Comparison of ENCODE assay signal across 8 mouse cellular contexts in genomic region chr11:60727392-60728140, GRCm38 (mm10). TPM values are rescaled to one million over a fixed set of nuclear protein-coding genes. Genes with fewer than 3 reads are reported as not detected.
DNase-seq lines count a peak whose midpoint lies in the region; ATAC-seq and TF ChIP-seq lines count a peak whose summit lies in the region.

No protein-coding gene starts in this region.

- H3K4me2 ChIP-seq in forebrain, embryonic 12.5 days: peak overlapping the region; percentile 65
- H3K4me2 ChIP-seq in liver, embryonic 12.5 days: peak overlapping the region; percentile 83
- H3K4me2 ChIP-seq in stomach, embryonic 14.5 days (replicated peaks; ENCODE audit: low read depth, low read length): peak overlapping the region; percentile 66

- ATAC-seq in forebrain, embryonic 12.5 days (ENCODE audit: low FRiP score): peak; percentile 33
- ATAC-seq in liver, embryonic 12.5 days: peak; percentile 1; the same call in 1 of the 2 replicates
- no peak for ATAC-seq in stomach, embryonic 14.5 days (ENCODE audit: insufficient number of reproducible peaks, insufficient read depth, low FRiP score, low read depth)

- 9% methylated on average over 12 of the region's 12 CpGs for WGBS in forebrain, embryonic 12.5 days
- WGBS in liver, embryonic 12.5 days (ENCODE audit: insufficient replicate concordance): 4% methylated on average over 12 of the region's 12 CpGs
- 4% methylated on average over 12 of the region's 12 CpGs for WGBS in stomach, embryonic 14.5 days

- TF ChIP-seq CTCF in left cerebral cortex, adult 2 months (IDR thresholded peaks at IDR 0.05): no peak

- intact Hi-C loops in left cerebral cortex, adult 2 months (cut with DNase I): loop anchor here (2.0 kb wide), 1 partner anchor 27 kb away; no protein-coding TSS in a partner anchor

- H3K9me3 ChIP-seq in forebrain, embryonic 12.5 days: no peaks in the 10 kb centered on the region
- no peaks in the 10 kb centered on the region for H3K9me3 ChIP-seq in liver, embryonic 12.5 days (replicated peaks)
- no peaks in the 10 kb centered on the region for H3K9me3 ChIP-seq in stomach, embryonic 14.5 days (ENCODE audit: control insufficient read depth, low read depth, low read length)

- H3K27ac ChIP-seq in left cerebral cortex, adult 2 months: peak overlapping the region; percentile 82
- peak overlapping the region; percentile 84 for H3K27ac ChIP-seq in forebrain, embryonic 12.5 days
- peak overlapping the region; percentile 89 for H3K27ac ChIP-seq in liver, embryonic 12.5 days
- peak overlapping the region; percentile 89 for H3K27ac ChIP-seq in stomach, embryonic 14.5 days (ENCODE audit: low read length)

- H3K4me3 ChIP-seq in left cerebral cortex, adult 2 months: peak overlapping the region; percentile 87
- H3K4me3 ChIP-seq in forebrain, embryonic 12.5 days (replicated peaks): peak overlapping the region; percentile 80
- peak overlapping the region; percentile 88 for H3K4me3 ChIP-seq in liver, embryonic 12.5 days
- peak overlapping the region; percentile 87 for H3K4me3 ChIP-seq in stomach, embryonic 14.5 days (ENCODE audit: low read depth, low read length)

- peaks cover 26% of the 10 kb centered on the region for H3K4me1 ChIP-seq in forebrain, embryonic 12.5 days
- peaks cover 37% of the 10 kb centered on the region for H3K4me1 ChIP-seq in liver, embryonic 12.5 days
- peaks cover 17% of the 10 kb centered on the region; the same call in 1 of the 2 replicates for H3K4me1 ChIP-seq in stomach, embryonic 14.5 days (ENCODE audit: control insufficient read depth, insufficient read depth, low read length)

- peak; percentile 33 for DNase-seq in adrenal gland, adult 2 months
- no peak for DNase-seq in adrenal gland, adult 8-10 months
- peak in 1 of 2 experiments; percentile 17 for DNase-seq in left cerebral cortex, adult 2 months (ENCODE audit: extremely low spot score in 1 of 2, low spot score in 2 of 2)
- no peak for DNase-seq in left cerebral cortex, adult 8-10 months (ENCODE audit: low spot score in 2 of 2)
- no peak for DNase-seq in ovary, postnatal 10 days (ENCODE audit: low spot score)

- H3K9ac ChIP-seq in forebrain, embryonic 12.5 days: peak overlapping the region; percentile 88
- H3K9ac ChIP-seq in liver, embryonic 12.5 days: peak overlapping the region; percentile 87
- H3K9ac ChIP-seq in stomach, embryonic 14.5 days (replicated peaks; ENCODE audit: low read depth, low read length): peak overlapping the region; percentile 87; the same call in 1 of the 2 replicates

- H3K36me3 ChIP-seq in forebrain, embryonic 12.5 days (replicated peaks): peaks cover 42% of the 10 kb centered on the region
- H3K36me3 ChIP-seq in liver, embryonic 12.5 days: peaks cover 40% of the 10 kb centered on the region
- peaks cover 11% of the 10 kb centered on the region for H3K36me3 ChIP-seq in stomach, embryonic 14.5 days (ENCODE audit: control insufficient read depth, insufficient read depth, low read length)

- no peaks in the 10 kb centered on the region for H3K27me3 ChIP-seq in forebrain, embryonic 12.5 days
- no peaks in the 10 kb centered on the region for H3K27me3 ChIP-seq in liver, embryonic 12.5 days (replicated peaks)
- H3K27me3 ChIP-seq in stomach, embryonic 14.5 days (ENCODE audit: control insufficient read depth, insufficient read depth, low read length): no peaks in the 10 kb centered on the region

RNA-seq across cellular contexts. Expression of gene Flii, which starts 0.5 kb away (rescaled TPM):
- total RNA-seq in adrenal gland, adult 2 months (2021): 100 to 1,000 TPM; 149 to 186 TPM
- polyA plus RNA-seq in adrenal gland, adult 2 months (2012; rRNA removed): 271 and 327 TPM in 2 replicates
- 100 to 1,000 TPM; 162 to 185 (median 177) TPM for total RNA-seq in adrenal gland, adult 8-10 months (2022)
- total RNA-seq in left cerebral cortex, adult 2 months (2021): 10 to 100 TPM; 65.0 to 65.3 TPM
- total RNA-seq in left cerebral cortex, adult 8-10 months (2022): 10 to 100 TPM; 61.2 to 73.0 (median 62.4) TPM
- polyA plus RNA-seq in forebrain, embryonic 12.5 days (2016; fragmentation: Nextera tagmentation; extraction: Ambion mirVana): 76.2 and 78.9 TPM in 2 replicates
- polyA plus RNA-seq in liver, embryonic 12.5 days (2016; fragmentation: Nextera tagmentation; extraction: Ambion mirVana): 41.7 and 43.1 TPM in 2 replicates
- polyA plus RNA-seq in stomach, embryonic 14.5 days (2014; fragmentation: Nextera tagmentation; extraction: Ambion mirVana): 67.6 and 76.2 TPM in 2 replicates

RNA-seq across cellular contexts. Expression of gene Mief2, which starts 0.6 kb away (rescaled TPM):
- total RNA-seq in adrenal gland, adult 2 months (2021): 10 to 100 TPM; 26.0 to 41.6 TPM
- polyA plus RNA-seq in adrenal gland, adult 2 months (2012; rRNA removed): 47.2 and 50.1 TPM in 2 replicates
- 10 to 100 TPM; 36.9 to 41.2 (median 38.8) TPM for total RNA-seq in adrenal gland, adult 8-10 months (2022)
- total RNA-seq in left cerebral cortex, adult 2 months (2021): 10 to 100 TPM; 17.9 to 20.8 TPM
- 10 to 100 TPM; 18.3 to 24.8 (median 19.8) TPM for total RNA-seq in left cerebral cortex, adult 8-10 months (2022)
- polyA plus RNA-seq in forebrain, embryonic 12.5 days (2016; fragmentation: Nextera tagmentation; extraction: Ambion mirVana): 15.4 and 17.9 TPM in 2 replicates
- 4.4 and 4.5 TPM in 2 replicates for polyA plus RNA-seq in liver, embryonic 12.5 days (2016; fragmentation: Nextera tagmentation; extraction: Ambion mirVana)
- polyA plus RNA-seq in stomach, embryonic 14.5 days (2014; fragmentation: Nextera tagmentation; extraction: Ambion mirVana): 12.9 and 13.5 TPM in 2 replicates

RNA-seq across cellular contexts. Expression of gene Llgl1, which starts 28.0 kb away (rescaled TPM):
- 10 to 100 TPM; 19.5 to 26.5 TPM for total RNA-seq in adrenal gland, adult 2 months (2021)
- polyA plus RNA-seq in adrenal gland, adult 2 months (2012; rRNA removed): 59.4 and 62.5 TPM in 2 replicates
- total RNA-seq in adrenal gland, adult 8-10 months (2022): 10 to 100 TPM; 26.4 to 39.3 (median 32.0) TPM
- 10 to 100 TPM; 37.8 to 37.9 TPM for total RNA-seq in left cerebral cortex, adult 2 months (2021)
- 10 to 100 TPM; 40.0 to 42.3 (median 40.8) TPM for total RNA-seq in left cerebral cortex, adult 8-10 months (2022)
- 138 and 152 TPM in 2 replicates for polyA plus RNA-seq in forebrain, embryonic 12.5 days (2016; fragmentation: Nextera tagmentation; extraction: Ambion mirVana)
- polyA plus RNA-seq in liver, embryonic 12.5 days (2016; fragmentation: Nextera tagmentation; extraction: Ambion mirVana): 20.2 and 22.1 TPM in 2 replicates
- 51.8 and 55.1 TPM in 2 replicates for polyA plus RNA-seq in stomach, embryonic 14.5 days (2014; fragmentation: Nextera tagmentation; extraction: Ambion mirVana)

RNA-seq across cellular contexts. Expression of gene Top3a, which starts 49.6 kb away (rescaled TPM):
- 10 to 100 TPM in 1 of 2 experiments, 1 to 10 TPM in 1; 6.7 to 10.7 TPM for total RNA-seq in adrenal gland, adult 2 months (2021)
- polyA plus RNA-seq in adrenal gland, adult 2 months (2012; rRNA removed): 5.8 and 6.1 TPM in 2 replicates
- total RNA-seq in adrenal gland, adult 8-10 months (2022): 10 to 100 TPM; 11.9 to 15.8 (median 14.6) TPM
- total RNA-seq in left cerebral cortex, adult 2 months (2021): 1 to 10 TPM; 5.0 to 6.1 TPM
- 1 to 10 TPM; 5.4 to 7.2 (median 6.6) TPM for total RNA-seq in left cerebral cortex, adult 8-10 months (2022)
- 20.5 and 21.1 TPM in 2 replicates for polyA plus RNA-seq in forebrain, embryonic 12.5 days (2016; fragmentation: Nextera tagmentation; extraction: Ambion mirVana)
- 10.3 and 10.9 TPM in 2 replicates for polyA plus RNA-seq in liver, embryonic 12.5 days (2016; fragmentation: Nextera tagmentation; extraction: Ambion mirVana)
- 13.8 and 14.7 TPM in 2 replicates for polyA plus RNA-seq in stomach, embryonic 14.5 days (2014; fragmentation: Nextera tagmentation; extraction: Ambion mirVana)

RNA-seq across cellular contexts. Expression of gene Smcr8, which starts 49.8 kb away (rescaled TPM):
- 10 to 100 TPM; 19.7 to 33.3 TPM for total RNA-seq in adrenal gland, adult 2 months (2021)
- 6.4 and 8.6 TPM in 2 replicates for polyA plus RNA-seq in adrenal gland, adult 2 months (2012; rRNA removed)
- total RNA-seq in adrenal gland, adult 8-10 months (2022): 10 to 100 TPM; 23.3 to 30.1 (median 27.3) TPM
- 10 to 100 TPM; 31.0 to 32.6 TPM for total RNA-seq in left cerebral cortex, adult 2 months (2021)
- total RNA-seq in left cerebral cortex, adult 8-10 months (2022): 10 to 100 TPM; 31.7 to 35.9 (median 32.7) TPM
- 11.0 and 11.5 TPM in 2 replicates for polyA plus RNA-seq in forebrain, embryonic 12.5 days (2016; fragmentation: Nextera tagmentation; extraction: Ambion mirVana)
- polyA plus RNA-seq in liver, embryonic 12.5 days (2016; fragmentation: Nextera tagmentation; extraction: Ambion mirVana): 4.2 and 4.3 TPM in 2 replicates
- 7.0 and 7.8 TPM in 2 replicates for polyA plus RNA-seq in stomach, embryonic 14.5 days (2014; fragmentation: Nextera tagmentation; extraction: Ambion mirVana)
